Mouse (Mus musculus): ENCODE data around the gene Stxbp3. TPM values are rescaled to one million over a fixed set of nuclear protein-coding genes. Genes with fewer than 3 reads are reported as not detected.

The Stxbp3 gene
- total RNA-seq, 2 experiments from 2014 or later: 23.5 to 29.3 TPM

DNA sequence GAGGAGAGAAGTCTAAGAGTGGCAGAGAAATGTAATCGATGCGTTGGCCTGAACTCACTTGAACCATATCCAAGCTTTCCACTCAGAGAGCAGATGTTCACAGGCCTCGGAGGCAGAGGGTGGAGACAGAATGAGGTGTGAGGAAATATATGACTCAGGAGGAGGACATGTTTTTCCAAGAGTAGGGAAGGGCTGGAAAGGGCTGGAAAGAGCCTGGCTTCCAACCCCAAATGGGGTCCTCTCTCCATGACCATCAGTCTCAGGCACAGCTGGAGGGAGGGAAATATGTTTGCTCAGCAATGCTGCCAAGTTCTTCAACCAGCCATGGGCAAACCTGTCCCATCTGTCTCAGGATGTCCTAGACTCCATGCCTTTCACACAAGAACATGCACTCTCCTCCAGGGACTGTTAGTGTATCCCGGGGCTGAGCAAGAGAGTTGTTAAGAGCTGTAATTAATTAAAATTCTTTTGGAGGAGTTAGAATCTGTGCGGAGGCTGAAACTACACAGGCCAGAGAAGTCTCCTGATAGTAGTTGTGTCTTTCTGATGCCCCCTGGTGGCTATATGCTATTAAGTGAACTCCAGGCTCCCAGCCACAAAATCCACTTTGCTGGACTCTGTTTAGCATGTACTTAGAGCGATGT lies 69.5 kb downstream of the Stxbp3 start:
- peak; percentile 37 to 72 for DNase-seq
- intact Hi-C loops (cut with DNase I): loop anchor here (1.0 to 5.0 kb wide), 3 partner anchors 49 to 369 kb away; partner anchors contain the start of gene Gpsm2

DNA sequence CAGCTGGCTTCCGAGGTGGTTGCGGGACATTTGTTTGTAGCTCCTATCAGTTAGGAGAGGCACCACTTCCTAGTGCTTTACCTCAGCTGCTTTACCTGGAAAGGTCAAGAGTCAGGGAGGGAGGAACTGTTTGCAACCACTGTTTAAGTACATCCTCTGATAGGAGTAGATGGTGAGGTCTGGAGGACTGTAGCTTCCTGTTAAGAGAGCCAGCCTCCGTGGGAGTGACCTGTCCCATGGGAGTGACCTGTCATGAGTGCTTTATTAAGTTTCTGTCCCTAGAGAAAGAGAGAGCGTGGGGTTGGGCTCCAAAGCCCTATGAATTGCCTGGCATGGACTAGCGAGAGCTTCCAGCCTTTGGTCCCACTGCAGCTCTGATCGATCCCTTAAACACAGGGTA lies 70.8 kb downstream of the Stxbp3 start:
- intact Hi-C loops (cut with DNase I): no loop called here
- DNase-seq: no peak

- intact Hi-C loops (cut with DNase I): no loop called here
- DNase-seq: no peak
Measured at GRCm38 (mm10) chr3:108767416-108767815, 72.9 kb downstream of the Stxbp3 start.

DNA sequence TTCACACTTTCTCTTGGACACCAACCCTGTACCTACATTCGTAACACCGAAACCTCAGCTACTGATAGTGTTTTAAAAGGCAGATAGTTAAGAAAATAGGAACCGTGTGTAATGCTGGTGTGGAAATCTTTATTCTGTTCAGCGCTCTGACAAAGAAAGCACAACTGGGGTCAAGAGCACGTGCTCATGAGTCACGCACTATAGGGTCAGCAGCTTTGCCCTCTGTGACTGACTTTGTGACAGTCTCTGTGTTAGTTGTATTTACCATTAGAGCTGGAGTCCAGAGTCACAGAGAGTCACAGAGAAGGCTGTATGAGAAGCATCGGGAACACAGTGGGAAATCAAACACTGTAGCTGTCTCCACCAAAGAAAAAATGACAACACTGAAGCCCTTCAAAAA lies 73.4 kb downstream of the Stxbp3 start:
- intact Hi-C loops (cut with DNase I): no loop called here

GRCm38 (mm10) chr3:108765476-108765875 lies 74.8 kb downstream of the Stxbp3 start:
- no peak for DNase-seq
- intact Hi-C loops (cut with DNase I): no loop called here

More for the DNA sequence above, 73.4 kb downstream of the Stxbp3 start:
- DNase-seq: no peak

DNA sequence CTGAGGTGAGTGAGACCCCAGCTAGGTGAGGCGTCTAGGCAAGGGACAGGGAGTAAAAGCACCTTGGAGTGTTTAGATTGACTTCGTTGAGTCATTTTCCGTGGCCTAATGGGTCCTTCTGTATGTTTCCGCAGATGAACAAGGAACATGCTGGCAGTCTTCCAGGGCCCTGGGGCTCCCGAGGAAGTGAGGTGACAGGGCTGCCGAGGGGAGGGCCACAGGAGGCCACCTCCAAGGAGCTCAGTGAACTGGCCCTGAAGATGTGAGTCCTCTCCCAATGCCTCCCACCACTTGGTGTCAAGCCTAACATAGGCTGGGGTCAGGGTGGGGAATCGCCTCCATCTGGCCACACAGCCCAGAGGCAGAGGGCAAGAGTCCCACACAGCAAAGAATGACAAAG lies 75.3 kb downstream of the Stxbp3 start:
- no peak for DNase-seq
- intact Hi-C loops (cut with DNase I): no loop called here

GRCm38 (mm10) chr3:108763691-108764090 lies 76.6 kb downstream of the Stxbp3 start:
- intact Hi-C loops (cut with DNase I): no loop called here
- DNase-seq: no peak

GRCm38 (mm10) chr3:108762597-108763111 lies 77.7 kb downstream of the Stxbp3 start:
- peak in 1 of 2 experiments; percentile 43 for DNase-seq
- intact Hi-C loops (cut with DNase I): no loop called here

DNA sequence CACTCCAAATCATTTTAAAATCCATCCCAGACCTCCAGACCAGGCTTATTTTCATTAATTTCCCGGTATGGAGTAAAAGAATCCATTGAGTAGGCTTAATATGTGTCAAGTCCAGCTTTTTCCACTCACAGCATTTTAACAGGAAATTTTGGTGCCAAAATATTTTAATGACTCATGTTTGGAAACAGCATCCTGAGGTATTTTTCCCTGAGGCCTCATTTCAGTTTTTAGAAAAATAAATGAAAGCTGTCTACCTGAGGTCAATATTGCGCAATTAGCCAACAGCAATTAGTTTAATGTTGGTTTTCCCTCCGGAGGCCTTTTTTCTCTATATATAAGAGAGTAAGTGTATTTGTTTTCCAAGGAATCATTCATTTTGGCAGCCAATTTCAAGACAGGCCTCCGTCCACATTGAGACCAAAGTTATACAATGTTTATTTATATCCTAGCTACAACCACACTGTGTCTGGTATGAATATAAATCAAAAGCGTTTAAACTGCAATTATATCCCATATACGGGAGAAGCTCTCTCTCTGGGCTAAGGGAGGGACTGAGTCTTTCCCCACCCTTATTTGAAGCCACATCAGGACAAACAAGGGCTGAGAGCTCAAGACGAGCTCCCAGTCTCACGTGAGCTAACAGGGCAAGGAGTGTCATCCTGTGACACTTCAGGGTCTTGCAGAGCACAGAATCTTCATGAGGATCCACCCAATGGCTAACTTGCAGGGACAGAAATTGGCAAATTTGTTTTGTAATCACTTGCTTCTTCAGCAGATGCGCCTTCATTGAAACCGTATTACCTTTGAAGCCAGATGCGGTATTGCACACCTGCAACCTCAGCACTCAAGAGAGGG lies 80.5 kb downstream of the Stxbp3 start:
- intact Hi-C loops (cut with DNase I): no loop called here
- no peak for DNase-seq

DNA sequence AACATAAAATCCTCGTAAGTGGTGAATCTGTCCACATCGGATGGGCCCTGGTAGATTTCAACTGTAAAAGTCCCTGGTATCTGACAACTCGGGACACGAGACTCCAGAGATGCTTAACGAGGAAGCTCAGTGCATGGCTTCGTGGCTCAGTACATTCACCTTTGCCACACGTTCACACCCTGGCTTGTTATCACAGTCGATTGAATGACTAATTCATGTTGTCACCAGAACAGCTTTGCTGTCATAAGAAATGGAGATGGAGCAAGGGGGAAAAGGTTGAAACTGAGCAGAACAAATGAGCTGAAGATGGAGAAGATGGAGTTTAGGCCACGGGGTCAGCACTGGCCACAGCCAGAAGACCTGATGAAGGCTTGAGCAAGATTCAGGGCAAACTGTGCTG lies 82.8 kb downstream of the Stxbp3 start:
- no peak for DNase-seq
- intact Hi-C loops (cut with DNase I): no loop called here

GRCm38 (mm10) chr3:108756131-108756530 lies 84.2 kb downstream of the Stxbp3 start:
- DNase-seq: no peak
- intact Hi-C loops (cut with DNase I): no loop called here

DNA sequence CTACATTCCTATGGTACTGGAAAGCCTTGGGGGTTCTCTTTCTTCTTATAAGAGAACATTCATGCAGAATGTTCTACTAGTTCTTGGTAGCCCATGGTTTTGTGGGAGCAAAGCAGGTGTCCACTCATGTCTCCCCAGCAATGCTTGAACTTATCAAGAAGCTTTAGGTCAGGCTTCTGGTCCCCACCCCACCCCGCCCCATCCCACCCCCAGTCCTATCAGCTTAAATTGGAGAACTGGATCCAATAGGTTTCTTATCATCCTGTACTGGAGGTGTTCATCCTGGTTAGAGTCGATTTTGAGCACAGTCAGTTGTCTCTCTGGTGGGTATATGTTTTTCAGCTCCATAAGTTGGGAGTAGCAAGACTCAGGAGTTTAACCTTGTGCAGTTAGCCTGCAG lies 84.8 kb downstream of the Stxbp3 start:
- no peak for DNase-seq
- intact Hi-C loops (cut with DNase I): no loop called here

- no peak for DNase-seq
- intact Hi-C loops (cut with DNase I): no loop called here
Measured at GRCm38 (mm10) chr3:108754541-108754940, 85.8 kb downstream of the Stxbp3 start.

DNA sequence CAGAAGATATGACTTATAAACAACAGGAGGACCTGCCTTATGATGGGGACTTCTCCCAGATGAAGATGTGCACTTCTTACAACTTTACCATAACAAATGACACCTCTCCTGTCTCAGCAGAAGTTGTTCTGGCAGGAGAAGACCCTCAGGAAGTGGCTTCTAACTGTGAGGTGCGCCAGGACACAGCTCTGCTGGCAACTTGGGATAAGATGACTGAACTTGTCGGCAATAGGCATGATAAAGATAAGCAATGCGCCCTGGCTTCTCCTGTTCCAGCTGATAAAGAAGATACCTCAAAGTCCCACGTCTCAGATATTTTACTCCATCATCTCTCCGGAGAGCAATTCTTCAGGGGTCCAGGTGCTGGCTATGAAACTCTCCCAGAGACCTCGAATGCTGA lies 88.6 kb downstream of the Stxbp3 start:
- intact Hi-C loops (cut with DNase I): no loop called here
- no peak for DNase-seq

- intact Hi-C loops (cut with DNase I): no loop called here
- DNase-seq: no peak
Measured at GRCm38 (mm10) chr3:108751061-108751460, 89.3 kb downstream of the Stxbp3 start.

DNA sequence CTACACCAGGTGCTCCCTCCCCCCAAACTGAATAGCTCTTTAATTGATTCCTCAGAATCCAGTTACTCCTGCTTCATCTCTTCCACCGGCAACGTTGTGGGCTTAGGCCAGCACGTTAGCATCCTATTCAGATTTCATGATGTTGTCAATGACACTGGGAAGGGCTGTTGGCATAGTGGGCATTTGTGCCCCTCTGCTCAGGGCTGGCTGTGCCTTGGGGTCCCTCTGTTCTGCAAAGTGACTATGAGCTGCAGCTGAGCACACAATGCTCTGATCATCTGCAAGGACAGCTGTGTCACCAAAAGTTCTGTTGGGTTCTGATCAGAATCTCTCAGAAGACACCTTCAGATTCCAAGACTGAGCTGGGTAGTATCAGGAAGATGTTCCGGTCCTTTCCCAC lies 96.3 kb downstream of the Stxbp3 start:
- no peak for DNase-seq
- intact Hi-C loops (cut with DNase I): no loop called here

Other genes starting within 250 kb of the Stxbp3 start
- 1 to 10 TPM; 7.6 to 9.5 TPM for gene Wdr47, start 249.2 kb downstream of the Stxbp3 start, total RNA-seq (2021)
- 10 to 100 TPM; 43.0 to 49.1 TPM for gene Clcc1, start 186.6 kb downstream of the Stxbp3 start, total RNA-seq (2021)
- 1 to 10 TPM; 2.0 to 2.5 TPM for gene Gpsm2, start 118.2 kb downstream of the Stxbp3 start, total RNA-seq (2021)
- not detected for gene Aknad1, start 100.9 kb downstream of the Stxbp3 start, total RNA-seq (2021)
- gene Fndc7, start 49.5 kb upstream of the Stxbp3 start, total RNA-seq (2021): under 1 TPM in 1 of 2 experiments, not detected in 1; 0.08 TPM
- 10 to 100 TPM; 18.4 to 19.1 TPM for gene Prpf38b, start 71.2 kb upstream of the Stxbp3 start, total RNA-seq (2021)
- not detected for gene Henmt1, start 99.3 kb upstream of the Stxbp3 start, total RNA-seq (2021)
- not detected for gene Gm9857, start 99.9 kb upstream of the Stxbp3 start, total RNA-seq (2021)
- gene Fam102b, start 187.1 kb upstream of the Stxbp3 start, total RNA-seq (2021): 10 to 100 TPM; 11.2 to 15.7 TPM
- gene Slc25a54, start 239.9 kb upstream of the Stxbp3 start, total RNA-seq (2021): not detected